Mouse (Mus musculus) left cerebral cortex, adult 18-20 months (tissue): ENCODE results near the gene Serpinb8. TPM values are rescaled to one million over a fixed set of nuclear protein-coding genes. Genes with fewer than 3 reads are reported as not detected.

Experiments used
- DNase-seq, 2 experiments: peaks; one replicate each; pipeline ENCODE4 v3.0.0; 2021 to 2022; ENCODE audit warnings: low spot score in 2 of 2, mixed read lengths in 1 of 2
- long read RNA-seq, 2 experiments: library from polyadenylated mRNA; stranded (forward); transcript quantifications; one replicate each; pipeline ENCODE4 v2.0.0; 2021
- total RNA-seq, 2 experiments: library from RNA; stranded (reverse); gene quantifications; 2 replicates each; pipeline ENCODE4 v1.2.3; 2021

Gene Serpinb8
- total RNA-seq: 10 to 100 TPM; 11.7 to 12.9 TPM
- long read RNA-seq, experiment 1, full-length matches to known transcripts: 1 of 6 reads
- long read RNA-seq, experiment 1, partial matches to known transcripts: 0 of 6 reads
- long read RNA-seq, experiment 1, other reads (novel, unspliced or antisense): 5 of 6 reads
- long read RNA-seq, experiment 2, full-length matches to known transcripts: 2 of 6 reads
- long read RNA-seq, experiment 2, partial matches to known transcripts: 1 of 6 reads
- long read RNA-seq, experiment 2, other reads (novel, unspliced or antisense): 3 of 6 reads

DNA sequence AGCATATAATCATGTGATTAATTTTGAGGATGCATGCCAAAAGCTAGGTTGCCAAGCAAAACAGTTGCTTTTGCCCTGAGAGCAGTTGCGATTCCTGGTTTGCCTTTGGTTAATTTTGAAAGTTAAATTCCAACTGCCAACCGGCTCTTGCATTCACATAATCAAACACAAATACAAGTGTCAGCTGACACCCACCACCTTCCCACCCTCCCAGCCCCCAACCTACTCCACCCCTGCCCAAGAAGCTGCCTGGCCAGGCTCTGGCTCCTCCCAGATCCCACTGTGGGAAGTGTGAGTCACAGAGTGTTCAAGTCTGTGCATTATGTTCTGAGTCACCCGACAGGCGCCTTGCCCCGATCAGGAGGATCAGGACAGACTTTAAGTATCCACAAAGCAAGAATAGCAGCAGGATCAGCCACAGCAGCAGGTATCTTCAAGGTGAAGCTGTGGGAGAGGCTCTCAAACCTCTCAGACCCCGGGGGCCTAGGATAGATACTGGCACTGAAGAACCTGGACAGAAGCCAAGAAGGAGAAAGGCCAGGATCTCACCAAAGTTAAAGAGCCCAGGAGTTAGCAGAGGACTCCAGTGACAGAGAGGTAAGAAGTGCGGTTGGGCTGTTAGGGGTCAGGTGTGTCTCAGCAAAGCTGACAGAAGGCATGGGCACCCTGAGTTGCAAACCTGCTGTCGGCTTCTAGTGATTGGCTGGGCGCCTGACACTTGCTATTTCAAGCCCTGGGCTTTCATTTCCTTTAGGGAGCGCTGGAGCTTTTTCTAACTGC lies at the start of gene Serpinb8:
TSS of gene Serpinb8 (plus strand) at position 316 of the 780 bp plus-strand sequence.
- peak; percentile 64 to 75 for DNase-seq

DNA sequence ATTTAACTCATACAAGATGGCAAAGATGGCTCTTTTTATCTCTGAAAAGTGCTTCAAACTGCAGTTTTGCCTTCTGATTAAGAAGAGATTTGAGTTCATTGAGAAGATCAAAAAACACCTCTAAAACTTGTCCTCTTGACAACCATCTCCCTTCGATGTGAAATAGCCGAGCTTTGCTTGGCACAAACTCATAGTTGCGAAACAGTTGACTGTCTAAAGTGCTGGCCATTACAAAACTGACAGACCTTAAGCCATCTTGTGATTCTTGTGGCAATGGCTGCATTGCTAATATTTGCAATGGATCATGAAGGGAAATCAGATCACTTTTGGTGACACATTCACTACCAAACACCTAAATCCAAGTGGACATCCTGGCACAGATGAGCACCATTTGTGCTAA lies 30.3 kb upstream of the Serpinb8 start:
- no peak for DNase-seq

DNA sequence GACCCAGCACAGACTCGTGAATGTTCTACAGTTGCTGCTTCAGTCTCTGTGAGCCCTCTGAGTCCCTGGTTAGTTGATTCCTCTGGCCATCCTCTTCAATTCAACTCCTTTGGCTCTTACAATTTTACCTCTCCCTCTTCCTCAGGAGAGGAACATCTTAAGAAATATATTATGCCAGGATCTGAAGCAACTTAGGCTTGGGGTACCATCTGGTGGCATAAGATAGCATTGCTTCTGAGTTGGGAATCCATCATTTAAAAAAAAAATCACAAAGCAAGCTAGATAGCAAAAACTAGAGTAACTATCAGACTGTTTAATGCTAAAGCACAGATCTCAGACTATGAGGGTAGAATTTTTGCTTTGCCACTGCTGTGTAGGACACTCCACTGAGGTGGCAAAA lies 27.7 kb upstream of the Serpinb8 start:
- no peak for DNase-seq

GRCm38 (mm10) chr1:107565644-107566043 lies 24.2 kb upstream of the Serpinb8 start:
- DNase-seq: no peak

DNA sequence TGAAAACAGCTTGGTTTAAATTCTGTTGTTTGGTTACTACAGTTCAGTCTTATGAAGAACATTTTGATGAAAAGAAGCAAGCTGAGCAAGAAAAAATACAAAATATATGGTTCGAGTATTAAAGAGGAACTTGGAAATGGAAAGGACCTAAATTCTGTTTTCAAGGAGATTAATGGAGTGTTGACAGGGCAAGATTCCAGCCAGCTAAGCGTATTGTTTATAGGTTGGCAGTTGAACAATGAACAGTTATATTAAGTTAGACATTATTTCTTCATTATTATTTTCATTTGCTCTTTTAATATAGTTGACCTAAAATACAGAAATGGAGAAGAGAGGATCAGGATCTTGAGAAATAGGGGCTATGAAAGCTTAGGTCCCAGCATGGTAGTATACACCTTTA lies 13.7 kb upstream of the Serpinb8 start:
- DNase-seq: no peak

DNA sequence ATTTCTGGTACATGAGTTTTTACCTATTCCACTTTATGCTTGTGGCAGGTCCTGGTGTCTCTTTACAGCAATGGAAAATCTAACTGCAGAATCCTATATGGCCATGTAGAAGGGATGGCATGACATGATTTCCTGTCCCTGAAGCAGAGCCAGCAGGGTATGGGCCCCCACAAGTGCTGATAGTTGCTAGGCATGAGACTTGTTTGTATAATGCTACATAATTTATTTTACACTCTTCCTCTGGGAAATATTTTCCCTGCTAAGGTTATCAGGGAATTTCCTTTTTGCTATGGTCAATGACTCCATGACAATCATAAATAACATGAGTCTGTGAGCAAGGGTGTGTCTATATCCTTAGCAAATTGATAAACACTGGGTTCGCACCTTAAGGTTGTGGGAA lies 12.3 kb upstream of the Serpinb8 start:
- DNase-seq: no peak

GRCm38 (mm10) chr1:107581220-107581619 lies 8.6 kb upstream of the Serpinb8 start:
- DNase-seq: peak; percentile 37 to 62

- no peak for DNase-seq
Observed at GRCm38 (mm10) chr1:107582900-107583299, 6.9 kb upstream of the Serpinb8 start.

GRCm38 (mm10) chr1:107583958-107584376 lies 5.8 kb upstream of the Serpinb8 start:
- DNase-seq: no peak

- DNase-seq: no peak
Observed at GRCm38 (mm10) chr1:107584932-107585331, 4.9 kb upstream of the Serpinb8 start.

GRCm38 (mm10) chr1:107586196-107586595 lies 3.6 kb upstream of the Serpinb8 start:
- DNase-seq: no peak

DNA sequence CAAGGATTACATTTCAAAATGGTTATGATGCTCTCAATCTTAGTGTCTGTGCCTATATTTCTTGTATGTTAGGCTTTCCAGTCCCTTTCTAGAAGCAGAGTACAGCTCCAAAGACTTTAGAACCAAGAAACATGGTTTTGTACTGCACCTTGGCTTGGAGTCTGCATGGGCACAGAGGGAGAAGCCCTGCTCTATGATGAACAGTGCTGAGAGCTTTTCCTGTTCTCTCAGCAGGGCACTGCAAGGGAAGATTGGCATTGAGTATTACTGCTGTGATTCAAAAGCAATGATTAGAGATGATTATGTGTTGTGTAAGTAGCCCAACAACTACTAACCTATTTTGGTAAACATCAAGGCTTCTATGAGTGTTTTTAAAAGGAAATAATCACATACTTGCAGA lies 1.6 kb upstream of the Serpinb8 start:
- DNase-seq: no peak

GRCm38 (mm10) chr1:107588642-107589041 lies 1.2 kb upstream of the Serpinb8 start:
- no peak for DNase-seq

GRCm38 (mm10) chr1:107592644-107593043 lies 2.8 kb downstream of the Serpinb8 start:
- DNase-seq: no peak

DNA sequence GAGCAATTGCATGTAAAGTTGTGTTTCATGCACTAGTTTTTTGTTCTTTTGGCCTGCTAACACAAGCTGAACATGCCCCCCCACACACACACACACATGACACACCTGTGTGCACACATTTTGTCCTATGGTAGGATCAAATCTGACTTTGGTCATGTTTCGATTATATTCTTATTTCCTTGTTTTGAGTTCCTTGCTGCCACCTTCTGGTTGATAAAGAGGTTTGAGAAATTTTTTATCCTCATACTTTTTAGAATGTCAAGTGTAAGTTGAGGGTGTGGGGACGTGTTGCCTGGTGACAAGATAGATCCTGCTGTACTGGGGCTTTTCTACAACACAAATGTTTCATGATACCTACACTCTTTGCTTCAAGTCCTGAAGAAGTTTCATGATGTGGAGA lies 3.7 kb downstream of the Serpinb8 start:
- DNase-seq: no peak

GRCm38 (mm10) chr1:107596874-107597273 lies 7.1 kb downstream of the Serpinb8 start:
- DNase-seq: no peak

DNA sequence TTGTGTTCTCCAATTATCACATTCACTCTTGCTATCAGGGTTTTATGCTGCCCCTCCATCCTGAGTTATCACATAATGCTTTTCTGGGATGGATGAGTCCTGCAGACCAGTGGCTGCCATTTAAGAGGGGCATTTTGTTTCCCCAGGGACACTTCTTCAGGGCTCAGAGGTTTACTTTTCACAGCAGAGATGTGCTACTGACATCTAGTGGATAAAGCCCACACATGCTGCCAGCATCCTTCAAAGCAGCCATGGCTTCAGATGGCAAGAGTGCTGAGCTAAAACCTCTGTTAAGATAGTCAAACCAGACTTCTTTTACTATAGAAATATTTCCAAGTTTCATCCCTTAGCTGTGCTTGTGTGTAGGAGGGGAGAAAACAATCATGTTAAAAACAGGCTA lies 8.7 kb downstream of the Serpinb8 start:
- DNase-seq: peak in 1 of 2 experiments; percentile 28

- DNase-seq: no peak
Observed at GRCm38 (mm10) chr1:107608942-107609341, 19.1 kb downstream of the Serpinb8 start.

DNA sequence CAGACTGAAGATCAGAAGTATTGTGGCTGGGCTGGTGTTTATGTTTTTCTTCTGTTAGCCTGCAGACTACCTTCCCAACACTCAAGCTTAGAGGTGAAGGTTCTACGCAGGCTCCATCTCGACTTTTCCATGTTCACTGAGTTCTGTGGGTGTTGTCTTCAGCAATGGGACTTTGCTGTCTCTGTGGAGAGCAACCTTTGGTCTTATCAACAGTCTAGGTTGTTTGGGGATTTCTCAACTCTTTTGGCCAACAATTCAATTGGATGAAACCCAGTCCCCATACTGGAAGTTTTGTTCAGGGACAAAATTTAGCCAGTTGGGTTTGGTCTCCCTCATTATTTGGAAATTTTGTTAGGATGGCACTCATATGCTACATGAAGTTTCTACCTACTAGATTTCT lies 24.3 kb downstream of the Serpinb8 start:
- DNase-seq: no peak

DNA sequence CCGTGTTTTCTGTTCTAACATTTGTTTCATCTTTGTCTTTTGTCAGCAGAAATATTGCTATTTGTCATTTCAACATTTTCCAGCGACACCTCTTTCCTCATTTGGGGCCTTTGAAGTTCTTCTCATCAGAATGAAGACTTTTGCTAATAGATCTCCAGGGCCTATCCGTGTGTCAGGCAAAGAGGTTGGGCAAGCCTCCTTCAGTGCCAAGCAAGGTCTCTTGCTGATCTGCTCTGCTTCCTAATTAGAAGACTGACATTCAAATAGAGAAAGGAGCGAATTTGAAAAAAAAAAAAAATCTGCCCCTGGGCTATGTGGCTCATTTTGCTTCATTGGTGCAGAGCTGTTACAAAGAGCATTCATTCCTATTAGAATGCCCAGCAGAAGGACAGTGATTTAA lies 32.2 kb downstream of the Serpinb8 start:
- DNase-seq: no peak

- no peak for DNase-seq
Observed at GRCm38 (mm10) chr1:107635936-107636335, 46.1 kb downstream of the Serpinb8 start.

DNA sequence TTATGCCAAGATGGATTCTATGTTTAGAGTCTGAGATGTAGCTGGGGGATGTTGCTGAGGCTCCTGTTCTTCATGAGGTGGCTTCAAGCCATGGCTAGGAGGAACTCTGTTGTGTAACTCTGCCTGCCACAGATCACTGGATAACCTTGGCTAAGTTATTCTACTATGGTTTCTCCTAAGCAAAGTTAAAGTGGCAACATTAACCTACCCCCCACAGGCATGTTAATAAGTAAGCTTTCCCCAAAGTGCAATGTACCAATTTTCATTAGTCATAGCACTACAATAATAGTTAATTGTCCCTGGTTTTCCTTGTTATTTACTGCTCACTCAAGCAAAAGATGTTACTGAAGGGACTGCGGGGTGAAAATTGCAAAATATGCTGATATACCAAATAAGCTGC lies 48.2 kb downstream of the Serpinb8 start:
- no peak for DNase-seq

GRCm38 (mm10) chr1:107638459-107638858 lies 48.7 kb downstream of the Serpinb8 start:
- no peak for DNase-seq
